Mouse (Mus musculus): ENCODE results near the gene Zbtb44.
"Not testable (repeated sequence)": the region's sequence is repeated elsewhere in the genome, so short reads cannot be mapped to it uniquely, and the experiment has no call there.

Zbtb44 gene

GRCm38 (mm10) chr9:31030532-31031413, at the start of gene Zbtb44:
Gene Zbtb44 (plus strand): TSS chr9:31030644.
- peak; percentile 75 to 79 for DNase-seq

- no peak for DNase-seq
Measured at GRCm38 (mm10) chr9:30985782-30986181, 44.7 kb upstream of the Zbtb44 start.

DNA sequence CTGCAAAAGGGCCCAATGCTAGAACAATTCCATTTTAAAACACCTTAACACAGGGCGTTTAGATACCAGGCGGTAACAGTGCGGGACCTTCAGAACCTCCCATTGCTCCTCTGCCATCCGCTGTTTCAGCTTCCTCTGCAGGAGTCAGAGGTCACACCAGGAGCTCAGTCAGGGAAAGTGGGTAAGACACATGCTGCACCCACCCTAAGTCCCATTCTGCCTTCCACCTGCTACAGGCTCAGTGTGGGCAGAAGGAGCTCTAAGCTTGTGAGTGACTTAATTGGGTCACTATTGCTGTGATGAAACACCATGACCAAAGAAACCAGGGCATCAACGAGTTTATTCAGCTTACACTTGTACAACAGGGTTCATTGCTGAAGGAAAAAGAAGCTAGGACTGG, 37.3 kb upstream of the Zbtb44 start:
- DNase-seq = no peak

GRCm38 (mm10) chr9:30996590-30997562, 33.6 kb upstream of the Zbtb44 start:
- DNase-seq = no peak

DNA sequence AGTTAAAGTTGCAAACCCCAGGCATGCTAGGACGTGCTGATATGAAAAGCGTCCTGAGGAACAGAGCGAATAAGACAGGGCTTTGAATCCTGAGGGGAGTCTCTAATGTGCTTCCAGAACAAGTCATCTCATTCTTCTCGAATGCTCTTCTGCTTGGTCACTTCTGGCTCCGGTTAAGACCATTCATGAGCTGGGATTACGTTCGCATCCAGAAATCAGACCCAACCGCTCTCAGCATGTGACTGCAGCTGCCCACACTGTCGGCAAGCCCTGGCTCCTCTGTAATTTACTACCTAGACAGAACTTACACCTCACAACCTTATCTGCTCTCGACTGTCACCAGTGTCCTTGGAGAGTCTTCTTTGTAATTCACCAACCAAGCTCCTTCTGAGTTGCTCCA, 29.8 kb upstream of the Zbtb44 start:
- DNase-seq = no peak

DNA sequence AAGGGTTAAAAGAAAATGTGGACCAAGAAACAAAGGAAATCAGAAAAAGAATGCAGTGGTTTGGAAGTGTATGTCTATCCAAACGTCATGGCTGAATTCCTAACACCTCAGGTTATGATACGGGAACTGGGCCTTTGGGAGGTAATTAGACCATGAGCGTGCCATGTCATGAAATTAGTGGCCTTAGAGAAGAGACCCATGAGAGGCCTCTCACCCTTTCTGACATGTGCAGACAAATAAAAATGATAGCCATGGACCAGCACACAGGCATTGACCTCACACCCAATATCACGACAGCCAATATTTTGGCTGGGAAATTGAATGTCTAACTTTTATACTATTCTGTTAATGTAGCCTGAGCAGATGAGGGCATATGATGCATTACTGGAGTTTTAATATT, 27.9 kb upstream of the Zbtb44 start:
- no peak for DNase-seq

- no peak for DNase-seq
Measured at GRCm38 (mm10) chr9:31009334-31009733, 21.1 kb upstream of the Zbtb44 start.

DNA sequence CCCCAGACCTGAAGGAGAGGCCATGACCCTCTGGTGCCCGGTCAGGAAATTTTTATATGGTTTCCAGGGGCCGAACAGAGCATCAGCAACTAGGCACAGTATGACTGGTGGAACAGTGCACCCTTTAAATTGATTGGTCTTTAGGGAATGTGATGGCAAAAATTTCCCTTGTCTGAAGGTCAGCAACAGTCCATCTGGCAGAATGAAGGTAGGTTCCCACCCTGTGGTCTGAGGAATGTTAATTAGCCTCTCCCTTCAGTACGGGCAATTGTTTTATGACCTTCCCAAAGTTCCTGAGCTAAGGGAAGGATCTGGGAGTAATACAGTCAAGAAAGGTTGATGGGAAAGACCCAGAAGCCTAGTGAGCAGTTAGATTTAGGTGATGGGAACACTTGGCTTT, 20.4 kb upstream of the Zbtb44 start:
- DNase-seq = no peak

GRCm38 (mm10) chr9:31010749-31011148, 19.7 kb upstream of the Zbtb44 start:
- no peak for DNase-seq

DNA sequence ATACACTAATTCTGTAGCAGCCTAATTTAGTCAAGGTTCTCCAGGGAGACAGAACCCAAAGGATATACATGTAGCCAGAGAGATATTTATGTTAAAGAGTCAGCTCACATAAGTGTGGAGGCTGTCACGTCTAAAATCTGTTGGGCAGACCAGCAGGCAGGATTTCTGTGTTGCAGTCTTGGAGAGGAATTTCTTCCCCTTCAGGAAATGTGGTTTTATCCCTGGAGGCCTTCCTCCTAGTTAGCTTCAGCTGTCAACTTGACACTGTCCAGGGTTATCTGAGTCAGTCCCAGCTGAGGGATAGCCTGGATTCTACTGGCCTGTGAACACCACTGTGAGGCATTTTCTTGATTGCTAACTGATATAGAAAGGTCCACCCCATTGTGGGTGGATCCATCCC, 18.9 kb upstream of the Zbtb44 start:
- no peak for DNase-seq

GRCm38 (mm10) chr9:31012674-31013073, 17.8 kb upstream of the Zbtb44 start:
- no peak for DNase-seq

GRCm38 (mm10) chr9:31013415-31013814, 17.0 kb upstream of the Zbtb44 start:
- DNase-seq = no peak

DNA sequence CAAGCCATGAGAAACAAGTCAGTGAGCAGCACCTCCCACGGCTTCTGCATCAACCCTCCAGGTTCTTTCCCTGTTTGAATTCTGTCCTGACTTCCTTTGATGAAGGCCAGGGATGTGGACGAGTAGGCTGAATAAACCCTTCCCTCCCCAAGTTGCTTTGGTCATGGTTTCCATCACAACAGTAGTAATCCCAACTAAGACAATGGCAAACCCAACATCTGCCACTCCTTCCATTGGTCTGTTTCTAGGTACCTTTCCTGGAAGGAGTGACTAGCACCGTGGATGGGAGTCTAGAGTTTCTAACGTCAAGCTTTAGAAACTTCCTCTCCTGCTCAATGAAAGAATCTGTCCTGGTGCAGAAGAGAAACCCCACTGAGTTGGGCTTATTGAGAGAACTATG, 12.8 kb upstream of the Zbtb44 start:
- DNase-seq = no peak

- no peak for DNase-seq
Measured at GRCm38 (mm10) chr9:31018158-31018557, 12.3 kb upstream of the Zbtb44 start.

- no peak for DNase-seq
Measured at GRCm38 (mm10) chr9:31018705-31019104, 11.7 kb upstream of the Zbtb44 start.

DNA sequence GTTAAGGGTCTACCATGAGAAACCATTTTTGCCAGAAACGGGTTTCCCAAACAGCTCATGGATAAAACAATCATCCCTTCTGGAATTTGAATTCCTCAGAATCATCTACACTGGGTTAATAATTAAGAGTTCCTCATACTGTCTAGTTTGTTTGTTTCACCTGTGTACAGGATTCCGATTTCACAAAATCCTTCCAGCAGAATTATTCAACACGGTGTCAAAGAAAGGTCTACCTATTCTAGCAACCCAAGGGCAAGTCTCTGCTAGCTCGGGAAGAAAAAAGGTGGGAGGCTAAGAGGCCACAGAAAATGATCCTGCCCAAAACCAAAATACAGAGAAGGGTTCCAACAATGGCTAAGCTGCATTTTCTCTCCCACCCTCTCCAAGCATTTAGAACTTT, 2.2 kb upstream of the Zbtb44 start:
- DNase-seq = no peak

DNA sequence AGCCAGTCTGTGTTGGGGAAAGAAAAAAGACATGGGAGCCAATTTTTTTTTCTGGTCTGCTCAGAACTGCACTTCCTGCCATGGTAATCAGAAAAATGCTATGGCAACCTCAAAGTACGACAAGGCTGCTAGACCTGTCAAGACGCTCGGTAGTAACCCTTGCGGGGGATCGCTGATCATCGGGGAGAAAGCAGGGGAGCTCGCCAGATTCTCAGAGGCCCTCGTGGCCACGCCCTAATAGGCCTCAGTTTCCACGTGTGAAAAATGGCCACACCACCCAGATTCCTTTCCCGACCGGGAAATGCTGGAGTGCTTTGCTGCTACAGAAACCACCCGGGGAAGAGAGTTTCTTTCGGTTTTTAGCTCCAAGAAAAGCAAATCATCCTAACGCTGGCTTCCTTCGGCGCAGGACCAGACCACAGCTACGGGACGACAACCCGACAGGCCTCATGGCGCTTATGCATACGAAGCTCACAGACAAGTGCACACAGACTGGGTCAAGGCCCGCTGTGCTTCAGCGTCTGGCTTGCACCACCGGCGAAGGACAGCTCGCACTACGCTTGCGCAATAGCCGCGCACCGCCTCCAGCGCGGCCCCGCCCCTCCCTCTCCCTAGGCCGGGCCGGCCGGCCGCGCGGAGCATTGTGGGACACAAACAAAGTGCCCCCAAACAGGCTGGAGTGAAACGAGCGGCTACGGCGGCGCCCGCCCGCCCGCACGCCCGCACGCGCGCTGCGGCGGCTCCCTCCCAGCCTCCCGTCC, 513 bp upstream of the Zbtb44 start:
- DNase-seq = peak; percentile 97 to 98

DNA sequence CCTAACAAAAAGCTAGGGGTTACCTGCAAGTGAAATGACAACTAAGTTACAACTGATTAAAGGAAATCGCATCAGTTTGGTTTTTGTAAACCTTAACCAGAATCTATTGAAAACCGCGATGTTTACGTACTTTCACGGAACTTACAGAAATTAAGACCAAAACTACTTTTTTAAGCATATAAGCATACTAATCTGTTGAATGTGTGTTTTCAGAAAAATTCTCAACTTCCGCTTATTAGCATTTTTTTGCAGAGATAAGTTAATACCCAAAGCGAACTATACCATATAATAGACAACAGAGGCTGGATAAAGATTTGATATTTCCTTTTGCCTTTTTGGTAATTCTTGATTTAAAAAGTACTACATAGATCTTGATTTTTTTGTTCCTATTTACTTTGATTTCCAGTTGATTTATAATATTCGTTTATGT, 985 bp downstream of the Zbtb44 start:
- no peak for DNase-seq

GRCm38 (mm10) chr9:31032546-31032945, 2.1 kb downstream of the Zbtb44 start:
- DNase-seq = no peak

DNA sequence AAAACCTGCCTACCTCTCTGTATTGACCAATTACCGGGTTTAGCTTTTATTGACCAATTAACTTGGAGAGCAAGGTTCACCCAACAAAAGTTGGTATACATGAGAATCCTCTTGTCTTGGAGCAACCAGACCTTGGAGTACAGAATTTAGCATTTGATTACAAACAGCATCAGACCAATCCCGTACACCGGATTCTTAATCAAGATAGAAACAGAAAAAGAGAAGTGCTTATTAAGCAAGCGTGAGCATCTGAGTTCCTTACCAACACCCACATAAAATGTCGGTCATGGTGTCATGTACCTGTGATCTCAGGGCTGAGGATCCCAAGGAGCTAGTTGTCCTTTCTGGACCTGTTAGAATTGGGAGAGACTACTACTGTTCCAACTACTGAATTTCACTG, 19.8 kb downstream of the Zbtb44 start:
- DNase-seq = peak; percentile 6 to 8

GRCm38 (mm10) chr9:31051509-31051908, 21.1 kb downstream of the Zbtb44 start:
- not testable (repeated sequence) for DNase-seq

GRCm38 (mm10) chr9:31058723-31059122, 28.3 kb downstream of the Zbtb44 start:
- no peak for DNase-seq

- DNase-seq = no peak
Measured at GRCm38 (mm10) chr9:31070706-31071105, 40.3 kb downstream of the Zbtb44 start.
